Mouse (Mus musculus) limb, embryonic 13.5 days (tissue): ENCODE results near the gene Gmnn. TPM values are rescaled to one million over a fixed set of nuclear protein-coding genes. Genes with fewer than 3 reads are reported as not detected.
A peak's percentile ranks its signal among the peaks of the same experiment; 100 is the strongest.
"Not testable (repeated sequence)": the region's sequence is repeated elsewhere in the genome, so short reads cannot be mapped to it uniquely, and the experiment has no call there.

Experiments
- ATAC-seq: fragments of 200-750 bp; cut with Nextera tagmentation; 2 replicates; pipeline ENCODE4 v1.8.0; 2017; ENCODE audit warnings: low read depth, moderate number of reproducible peaks, moderate TSS enrichment; ENCODE audit not compliant: low FRiP score
- H3K27ac ChIP-seq: fragments of 300-500 bp; sonication (generic); 2 replicates; pipeline ENCODE4 v1.5.1; 2015; ENCODE audit warnings: inconsistent platforms, mild to moderate bottlenecking, moderate library complexity
- H3K27me3 ChIP-seq: fragments of 300-500 bp; sonication (generic); 2 replicates; pipeline ENCODE4 v1.6.1; 2015; ENCODE audit warnings: mild to moderate bottlenecking, inconsistent platforms
- H3K36me3 ChIP-seq: fragments of 300-500 bp; sonication (generic); 2 replicates; pipeline ENCODE4 v1.6.1; 2015; ENCODE audit warnings: inconsistent platforms, mild to moderate bottlenecking, moderate library complexity
- H3K4me1 ChIP-seq: fragments of 300-500 bp; sonication (generic); 2 replicates; pipeline ENCODE4 v1.6.1; 2015; ENCODE audit warnings: inconsistent platforms
- H3K4me2 ChIP-seq: fragments of 300-500 bp; sonication (generic); replicated peaks from 2 replicates; pipeline ENCODE4 v1.6.1; 2015; ENCODE audit warnings: inconsistent platforms, mild to moderate bottlenecking, moderate library complexity
- H3K4me3 ChIP-seq: fragments of 300-500 bp; sonication (generic); 2 replicates; pipeline ENCODE4 v1.5.1; 2015; ENCODE audit warnings: moderate library complexity, mild to moderate bottlenecking, inconsistent platforms
- H3K9ac ChIP-seq: fragments of 300-500 bp; sonication (generic); 2 replicates; pipeline ENCODE4 v1.6.1; 2015; ENCODE audit warnings: mild to moderate bottlenecking, inconsistent platforms
- H3K9me3 ChIP-seq: fragments of 300-500 bp; sonication (generic); 2 replicates; pipeline ENCODE4 v1.6.1; 2016; ENCODE audit warnings: inconsistent platforms
- WGBS: fragments of 180-500 bp; shearing (Covaris S2); methylation state at CpG from one replicate; pipeline ENCODE4 v1.1.7; 2015; 5-methylcytosine and 5-hydroxymethylcytosine counted together
- polyA plus RNA-seq: library from polyadenylated mRNA; unstranded; fragments of >200 nt; fragmentation: Nextera tagmentation; extraction: Ambion mirVana; gene quantifications from 2 replicates; pipeline ENCODE4 v1.2.1, GENCODE M21; 2015

Gene Gmnn
- polyA plus RNA-seq, 1 experiment from 2014 or later, result 97.9 TPM

- Histone ChIP-seq H3K9me3 (no peaks in the 10 kb centered on the region), H3K27me3 (no peaks in the 10 kb centered on the region), H3K9ac (no peak overlapping the region), H3K36me3 (no peaks in the 10 kb centered on the region), H3K27ac (no peak overlapping the region), H3K4me3 (no peak overlapping the region), H3K4me1 (no peaks in the 10 kb centered on the region), H3K4me2 (no peak overlapping the region)
- no peak for ATAC-seq
- WGBS, result 89% methylated on average over 5 of the region's 5 CpGs
These were observed 25.8 kb upstream of the Gmnn start for GRCm38 (mm10) chr13:24787477-24787876.

- 72% methylated on average over 11 of the region's 11 CpGs for WGBS
- no peak for ATAC-seq
These were observed 24.3 kb upstream of the Gmnn start for GRCm38 (mm10) chr13:24786014-24786490.

GRCm38 (mm10) chr13:24781916-24782315, 20.2 kb upstream of the Gmnn start:
- H3K4me2 ChIP-seq, result no peak overlapping the region
- H3K4me1 ChIP-seq, result peaks cover 9% of the 10 kb centered on the region
- 55% methylated on average over 5 of the region's 5 CpGs for WGBS
- H3K36me3 ChIP-seq, result no peaks in the 10 kb centered on the region
- ATAC-seq, result no peak
- no peaks in the 10 kb centered on the region for H3K27me3 ChIP-seq
- no peak overlapping the region for H3K27ac ChIP-seq
- no peak overlapping the region for H3K4me3 ChIP-seq
- no peaks in the 10 kb centered on the region for H3K9me3 ChIP-seq
- no peak overlapping the region for H3K9ac ChIP-seq

More at GRCm38 (mm10) chr13:24786014-24786490, 24.3 kb upstream of the Gmnn start:
- Histone ChIP-seq H3K4me2 (no peak overlapping the region), H3K9ac (no peak overlapping the region), H3K4me3 (no peak overlapping the region), H3K27ac (no peak overlapping the region), H3K4me1 (peaks cover 9% of the 10 kb centered on the region), H3K9me3 (no peaks in the 10 kb centered on the region), H3K36me3 (no peaks in the 10 kb centered on the region), H3K27me3 (no peaks in the 10 kb centered on the region)

GRCm38 (mm10) chr13:24778706-24779380, 17.1 kb upstream of the Gmnn start:
- ATAC-seq, result no peak
- no peak overlapping the region for H3K27ac ChIP-seq
- 73% methylated on average over 8 of the region's 8 CpGs for WGBS

GRCm38 (mm10) chr13:24778026-24778425, 16.3 kb upstream of the Gmnn start:
- no peaks in the 10 kb centered on the region for H3K36me3 ChIP-seq
- peaks cover 9% of the 10 kb centered on the region for H3K4me1 ChIP-seq
- ATAC-seq, result no peak
- no peak overlapping the region for H3K9ac ChIP-seq
- no peak overlapping the region for H3K4me2 ChIP-seq
- no peak overlapping the region for H3K4me3 ChIP-seq
- WGBS, result 66% methylated on average over 2 of the region's 2 CpGs
- H3K9me3 ChIP-seq, result no peaks in the 10 kb centered on the region
- H3K27ac ChIP-seq, result no peak overlapping the region
- no peaks in the 10 kb centered on the region for H3K27me3 ChIP-seq

More at GRCm38 (mm10) chr13:24778706-24779380, 17.1 kb upstream of the Gmnn start:
- no peak overlapping the region for H3K4me3 ChIP-seq
- H3K4me1 ChIP-seq, result peaks cover 9% of the 10 kb centered on the region
- no peaks in the 10 kb centered on the region for H3K9me3 ChIP-seq
- H3K27me3 ChIP-seq, result no peaks in the 10 kb centered on the region
- no peak overlapping the region for H3K9ac ChIP-seq
- H3K4me2 ChIP-seq, result no peak overlapping the region
- no peaks in the 10 kb centered on the region for H3K36me3 ChIP-seq

- H3K27ac ChIP-seq, result no peak overlapping the region
- no peaks in the 10 kb centered on the region for H3K9me3 ChIP-seq
- H3K27me3 ChIP-seq, result no peaks in the 10 kb centered on the region
- 54% methylated on average over 7 of the region's 7 CpGs for WGBS
- ATAC-seq, result no peak
- H3K4me2 ChIP-seq, result no peak overlapping the region
- no peaks in the 10 kb centered on the region for H3K4me1 ChIP-seq
- H3K9ac ChIP-seq, result no peak overlapping the region
- no peak overlapping the region for H3K4me3 ChIP-seq
- H3K36me3 ChIP-seq, result no peaks in the 10 kb centered on the region
These were observed 14.6 kb upstream of the Gmnn start for GRCm38 (mm10) chr13:24776146-24776844.

GRCm38 (mm10) chr13:24771482-24771881, 9.8 kb upstream of the Gmnn start:
- ATAC-seq, H3K4me1 ChIP-seq, H3K27ac ChIP-seq, H3K36me3 ChIP-seq, H3K4me3 ChIP-seq, H3K9ac ChIP-seq, H3K9me3 ChIP-seq, H3K4me2 ChIP-seq, H3K27me3 ChIP-seq: not testable (repeated sequence)
- WGBS, result 88% methylated on average over 10 of the region's 10 CpGs

- not testable (repeated sequence) for ATAC-seq, H3K4me2 ChIP-seq, H3K4me3 ChIP-seq, H3K27me3 ChIP-seq, H3K9me3 ChIP-seq, H3K36me3 ChIP-seq, H3K9ac ChIP-seq, H3K4me1 ChIP-seq, H3K27ac ChIP-seq
- WGBS, result 71% methylated on average over 4 of the region's 4 CpGs
These were observed 6.1 kb upstream of the Gmnn start for GRCm38 (mm10) chr13:24767809-24768208.

GRCm38 (mm10) chr13:24762254-24762653, 531 bp upstream of the Gmnn start:
- Histone ChIP-seq H3K4me1 (peaks cover 13% of the 10 kb centered on the region), H3K4me2 (peak overlapping the region; percentile 74), H3K36me3 (peaks cover 12% of the 10 kb centered on the region), H3K9me3 (no peaks in the 10 kb centered on the region), H3K4me3 (peak overlapping the region; percentile 91), H3K27ac (no peak overlapping the region), H3K27me3 (no peaks in the 10 kb centered on the region), H3K9ac (peak overlapping the region; percentile 87; the same call in 1 of the 2 replicates)
- no peak for ATAC-seq
- WGBS, result 31% methylated on average over 4 of the region's 4 CpGs

GRCm38 (mm10) chr13:24761083-24761402, 680 bp downstream of the Gmnn start:
- H3K27me3 ChIP-seq, result no peaks in the 10 kb centered on the region
- ATAC-seq, result peak; percentile 60
- H3K9ac ChIP-seq, result peak overlapping the region; percentile 87
- H3K4me3 ChIP-seq, result peak overlapping the region; percentile 91
- no peaks in the 10 kb centered on the region for H3K9me3 ChIP-seq
- H3K4me2 ChIP-seq, result peak overlapping the region; percentile 74
- peak overlapping the region; percentile 91 for H3K27ac ChIP-seq
- H3K36me3 ChIP-seq, result peaks cover 23% of the 10 kb centered on the region
- H3K4me1 ChIP-seq, result peaks cover 13% of the 10 kb centered on the region
- 5% methylated on average over 10 of the region's 10 CpGs for WGBS

GRCm38 (mm10) chr13:24760351-24760870, 1.3 kb downstream of the Gmnn start:
- 66% methylated on average over 5 of the region's 5 CpGs for WGBS
- Histone ChIP-seq H3K36me3 (peaks cover 29% of the 10 kb centered on the region), H3K9me3 (no peaks in the 10 kb centered on the region), H3K9ac (peak overlapping the region; percentile 87), H3K4me2 (peak overlapping the region; percentile 74), H3K4me1 (peaks cover 13% of the 10 kb centered on the region), H3K27ac (peak overlapping the region; percentile 39; the same call in 1 of the 2 replicates), H3K4me3 (peak overlapping the region; percentile 91), H3K27me3 (no peaks in the 10 kb centered on the region)
- no peak for ATAC-seq

GRCm38 (mm10) chr13:24759451-24759850, 2.3 kb downstream of the Gmnn start:
- Histone ChIP-seq H3K9ac (no peak overlapping the region), H3K9me3 (no peaks in the 10 kb centered on the region), H3K27ac (no peak overlapping the region), H3K4me2 (no peak overlapping the region), H3K4me1 (peaks cover 13% of the 10 kb centered on the region), H3K4me3 (no peak overlapping the region), H3K27me3 (no peaks in the 10 kb centered on the region), H3K36me3 (peaks cover 38% of the 10 kb centered on the region)
- no peak for ATAC-seq
- WGBS, result 92% methylated on average over 10 of the region's 10 CpGs
